Mouse (Mus musculus): ENCODE data around the gene Gm10401.
A peak's percentile ranks its signal among the peaks of the same experiment; 100 is the strongest.

- 0 out of 2 replicates have a peak, but pooled peaks have one; percentile 11 for TF ChIP-seq POLR2A (IDR thresholded peaks at IDR 0.05; ENCODE audit: insufficient read depth, low read depth, low read length)
- no peak for TF ChIP-seq CTCF (IDR thresholded peaks at IDR 0.05)
- no peak for TF ChIP-seq EP300 (IDR thresholded peaks at IDR 0.05; ENCODE audit: insufficient read depth, low read depth, low read length)
These were observed 47.3 kb upstream of the Gm10401 start for GRCm38 (mm10) chr5:115145253-115145968.

Measured in heart, adult 2 months (tissue).